Mouse (Mus musculus) forebrain, embryonic 14.5 days (tissue): Measurements from ENCODE around the gene Gm20388. TPM values are rescaled to one million over a fixed set of nuclear protein-coding genes. Genes with fewer than 3 reads are reported as not detected.
A peak's percentile ranks its signal among the peaks of the same experiment; 100 is the strongest.

Experiments
- ATAC-seq: fragments of 200-750 bp; cut with Nextera tagmentation; 2 replicates; pipeline ENCODE4 v1.8.0; 2017; ENCODE audit warnings: mild to moderate bottlenecking, moderate library complexity
- DNase-seq: peaks from one replicate; pipeline ENCODE4 v3.0.0-alpha.2; 2015; ENCODE audit warnings: low spot score
- H3K27ac ChIP-seq: fragments of 300-500 bp; sonication (generic); 2 replicates; pipeline ENCODE4 v1.5.1; 2014; ENCODE audit warnings: low read depth, mild to moderate bottlenecking, control low read depth, low read length, moderate library complexity
- H3K27me3 ChIP-seq: fragments of 300-500 bp; sonication (generic); replicated peaks from 2 replicates; pipeline ENCODE4 v1.6.1; 2014; ENCODE audit warnings: low read length, control low read depth, mixed read lengths; ENCODE audit not compliant: control insufficient read depth, insufficient read depth
- H3K36me3 ChIP-seq: fragments of 300-500 bp; sonication (generic); 2 replicates; pipeline ENCODE4 v1.6.1; 2014; ENCODE audit warnings: low read length, control low read depth; ENCODE audit not compliant: control insufficient read depth, insufficient read depth
- H3K4me1 ChIP-seq: fragments of 300-500 bp; sonication (generic); 2 replicates; pipeline ENCODE4 v1.6.1; 2014; ENCODE audit warnings: antibody characterized with exemption, low read length, control low read depth; ENCODE audit not compliant: control insufficient read depth, insufficient read depth
- H3K4me2 ChIP-seq: fragments of 300-500 bp; sonication (generic); 2 replicates; pipeline ENCODE4 v1.6.1; 2014; ENCODE audit warnings: mild to moderate bottlenecking, control low read depth, low read length
- H3K4me3 ChIP-seq: fragments of 300-500 bp; sonication (generic); 2 replicates; pipeline ENCODE4 v1.5.1; 2014; ENCODE audit warnings: low read depth, low read length, control low read depth
- H3K9ac ChIP-seq: fragments of 300-500 bp; sonication (generic); 2 replicates; pipeline ENCODE4 v1.6.1; 2014; ENCODE audit warnings: mild to moderate bottlenecking, low read length, control low read depth, moderate library complexity
- H3K9me3 ChIP-seq: fragments of 300-500 bp; sonication (generic); replicated peaks from 2 replicates; pipeline ENCODE4 v1.6.1; 2016; ENCODE audit warnings: low read length, control low read depth, mixed read lengths; ENCODE audit not compliant: control insufficient read depth
- WGBS: fragments of 180-500 bp; shearing (Covaris S2); extraction: QIAGEN DNeasy Blood & Tissue Kit; methylation state at CpG from one replicate; pipeline ENCODE4 v1.1.7; 2014; 5-methylcytosine and 5-hydroxymethylcytosine counted together
- polyA plus RNA-seq: library from polyadenylated mRNA; unstranded; fragments of >200 nt; fragmentation: Nextera tagmentation; extraction: Ambion mirVana; gene quantifications from 2 replicates; pipeline ENCODE4 v1.2.1, GENCODE M21; 2014

Gm20388 gene
- polyA plus RNA-seq, 1 experiment from 2014 or later = 7.4 TPM

DNA sequence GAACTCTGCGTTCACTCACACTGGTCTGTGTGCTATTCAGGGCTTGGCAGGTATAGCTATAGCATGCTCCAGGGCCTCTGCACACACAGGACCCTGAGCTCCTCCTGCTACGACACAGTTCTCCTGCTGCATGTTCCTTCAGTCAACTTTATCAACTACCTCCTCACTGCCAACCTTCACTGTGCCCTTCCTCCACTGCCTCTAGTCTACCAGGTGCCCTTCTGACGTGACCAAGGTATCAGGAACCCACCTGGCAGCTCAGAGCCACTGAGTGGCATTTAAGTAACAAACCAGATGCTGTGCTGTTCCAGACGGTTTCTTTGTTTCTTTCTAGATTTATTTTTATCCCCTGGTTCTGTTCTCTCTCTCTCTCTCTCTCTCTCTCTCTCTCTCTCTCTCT, 2796.5 kb downstream of the Gm20388 start:
- Histone ChIP-seq H3K4me2 (no peak overlapping the region), H3K9me3 (no peaks in the 10 kb centered on the region), H3K9ac (no peak overlapping the region), H3K4me3 (no peak overlapping the region), H3K27ac (no peak overlapping the region), H3K27me3 (no peaks in the 10 kb centered on the region), H3K4me1 (peaks cover 9% of the 10 kb centered on the region), H3K36me3 (no peaks in the 10 kb centered on the region)
- 55% methylated on average over 4 of the region's 4 CpGs for WGBS
- DNase-seq (no peak), ATAC-seq (no peak)

DNA sequence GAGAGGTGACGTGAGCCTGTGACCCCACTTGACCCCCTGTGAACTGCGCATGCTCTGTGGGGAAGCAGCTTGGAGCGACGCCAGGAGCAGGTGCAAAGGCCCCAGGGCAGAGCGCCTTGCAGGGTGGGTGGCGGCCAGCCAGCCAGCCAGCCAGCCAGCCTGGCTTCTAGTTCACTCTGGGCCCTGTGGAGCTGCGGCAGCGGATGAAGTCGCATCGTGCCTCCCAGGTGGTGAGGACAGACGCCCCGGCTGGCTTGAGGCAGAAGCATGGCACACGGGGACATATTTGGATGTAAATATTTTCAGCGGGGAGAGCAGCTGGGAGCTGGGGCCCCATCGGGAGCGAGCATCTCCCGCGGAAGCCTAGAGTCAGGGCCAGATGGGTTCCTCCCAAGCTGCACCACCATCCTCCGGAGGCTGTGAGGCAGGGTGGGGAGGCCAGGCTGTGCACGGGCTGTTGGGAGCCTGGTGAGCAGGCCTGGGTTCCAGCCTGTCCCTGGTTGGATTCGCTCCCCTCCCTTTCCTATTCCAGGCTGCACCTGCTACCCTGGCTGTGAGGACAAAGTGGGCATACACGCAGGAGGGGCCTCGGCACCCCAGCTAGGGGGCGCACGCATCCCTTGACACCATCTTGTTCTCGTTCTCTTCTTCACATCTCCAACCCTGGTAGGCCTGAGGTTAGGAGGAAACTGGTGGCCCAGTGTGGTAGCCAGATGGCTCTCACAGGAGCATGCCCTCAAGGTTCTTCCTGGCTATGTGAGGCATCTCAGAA, 2798.9 kb downstream of the Gm20388 start:
- no peak overlapping the region for H3K4me2 ChIP-seq
- peak overlapping the region; percentile 57; the same call in 1 of the 2 replicates for H3K27ac ChIP-seq
- H3K4me1 ChIP-seq = peaks cover 9% of the 10 kb centered on the region
- ATAC-seq = peak; percentile 90
- no peak overlapping the region for H3K4me3 ChIP-seq
- DNase-seq = peak; percentile 79
- 31% methylated on average over 26 of the region's 26 CpGs for WGBS
- H3K9ac ChIP-seq = no peak overlapping the region
- no peaks in the 10 kb centered on the region for H3K36me3 ChIP-seq
- H3K9me3 ChIP-seq = no peaks in the 10 kb centered on the region
- no peaks in the 10 kb centered on the region for H3K27me3 ChIP-seq

DNA sequence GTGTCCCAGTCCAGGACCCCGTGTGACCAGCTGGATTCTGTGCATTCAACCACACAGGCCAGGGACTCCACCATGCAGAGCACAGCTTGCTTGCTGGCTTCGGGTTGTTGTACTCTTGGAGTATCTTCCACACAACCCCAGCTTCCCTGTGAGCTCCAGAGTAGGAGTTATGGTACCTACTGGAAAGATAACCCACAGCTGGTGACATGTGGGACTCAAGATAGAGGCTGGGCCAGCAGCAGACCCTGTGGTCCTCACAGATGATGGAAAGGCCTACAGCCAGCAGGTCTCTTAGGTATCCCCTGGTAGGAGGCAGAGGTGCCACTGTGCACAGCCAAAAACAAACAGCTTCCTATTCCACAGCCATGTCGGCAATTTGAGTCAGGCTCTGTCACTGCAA, 2800.8 kb downstream of the Gm20388 start:
- Histone ChIP-seq H3K9me3 (no peaks in the 10 kb centered on the region), H3K9ac (no peak overlapping the region), H3K27me3 (no peaks in the 10 kb centered on the region), H3K4me2 (no peak overlapping the region), H3K36me3 (no peaks in the 10 kb centered on the region), H3K4me3 (no peak overlapping the region), H3K27ac (no peak overlapping the region), H3K4me1 (peaks cover 4% of the 10 kb centered on the region)
- WGBS = 82% methylated on average over 3 of the region's 3 CpGs
- no peak for ATAC-seq
- DNase-seq = no peak

DNA sequence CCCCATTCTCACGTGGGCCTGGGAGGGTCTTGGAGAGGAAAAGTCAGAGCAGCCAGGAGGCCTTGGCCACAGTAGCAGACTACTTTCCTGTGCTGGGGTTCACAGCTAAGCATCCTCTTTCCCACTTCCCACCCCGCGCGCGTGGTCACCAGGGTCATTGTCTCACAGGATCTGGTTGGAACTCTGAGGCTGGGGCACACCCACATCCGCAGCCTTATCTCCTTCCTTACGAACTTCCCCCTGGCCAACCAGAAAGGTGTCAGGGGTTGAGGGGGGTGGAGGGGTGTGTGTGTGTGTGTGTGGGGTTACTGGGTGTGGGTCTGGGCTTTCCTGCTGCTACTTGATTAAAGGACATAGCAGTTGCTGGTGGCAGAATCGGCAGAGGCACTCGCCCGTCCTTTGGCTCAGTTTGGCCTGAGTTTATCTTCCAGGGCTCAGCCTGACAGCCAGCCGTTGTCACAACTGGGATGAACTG, 2801.3 kb downstream of the Gm20388 start:
- no peak overlapping the region for H3K4me2 ChIP-seq
- H3K27me3 ChIP-seq = no peaks in the 10 kb centered on the region
- 78% methylated on average over 11 of the region's 11 CpGs for WGBS

DNA sequence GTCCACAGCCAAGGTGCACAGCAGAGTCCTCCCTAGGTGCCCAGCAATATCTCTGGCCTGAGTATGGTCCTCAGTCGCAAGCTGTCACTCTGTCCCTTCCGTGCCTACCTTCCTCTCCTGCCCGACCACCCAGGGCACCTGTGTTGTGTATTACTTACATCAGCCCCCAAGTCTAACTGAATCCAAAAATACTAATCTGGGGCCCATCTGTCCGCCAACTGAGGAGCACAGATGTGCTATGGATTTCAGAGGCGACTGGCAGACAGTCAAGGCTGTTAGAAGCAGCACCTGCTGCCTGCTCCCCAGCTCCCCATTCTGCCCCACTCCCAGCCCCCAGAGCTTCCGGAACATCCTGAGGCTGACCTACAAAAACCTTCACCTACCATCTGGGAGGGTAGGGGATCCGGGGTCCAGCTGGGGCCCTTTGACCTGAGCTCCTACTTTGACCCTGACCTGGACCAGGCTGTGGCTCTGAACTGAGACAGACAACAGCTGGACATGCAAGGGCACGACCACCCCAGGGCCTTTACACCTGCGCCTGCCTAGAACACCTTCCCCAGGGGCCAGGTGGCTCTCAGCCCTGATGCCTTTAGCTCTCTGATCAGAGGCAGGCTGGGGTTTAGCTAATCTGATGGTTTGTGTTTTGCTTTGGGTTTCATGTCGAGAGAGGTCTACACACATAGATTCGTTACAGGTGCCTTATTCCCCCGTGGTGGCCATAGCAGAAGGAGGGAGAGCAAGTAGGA, 2801.9 kb downstream of the Gm20388 start:
- no peak for ATAC-seq
- peaks cover 4% of the 10 kb centered on the region for H3K4me1 ChIP-seq
- H3K4me2 ChIP-seq = no peak overlapping the region
- H3K4me3 ChIP-seq = no peak overlapping the region
- DNase-seq = peak; percentile 39
- no peaks in the 10 kb centered on the region for H3K9me3 ChIP-seq
- no peaks in the 10 kb centered on the region for H3K27me3 ChIP-seq
- H3K27ac ChIP-seq = no peak overlapping the region
- no peaks in the 10 kb centered on the region for H3K36me3 ChIP-seq
- H3K9ac ChIP-seq = no peak overlapping the region
- WGBS = 70% methylated on average over 12 of the region's 12 CpGs

More for the DNA sequence above, 2801.3 kb downstream of the Gm20388 start:
- no peak overlapping the region for H3K27ac ChIP-seq
- H3K9me3 ChIP-seq = no peaks in the 10 kb centered on the region
- ATAC-seq = no peak
- H3K9ac ChIP-seq = no peak overlapping the region
- no peak for DNase-seq
- H3K36me3 ChIP-seq = no peaks in the 10 kb centered on the region
- peaks cover 4% of the 10 kb centered on the region for H3K4me1 ChIP-seq
- H3K4me3 ChIP-seq = no peak overlapping the region

DNA sequence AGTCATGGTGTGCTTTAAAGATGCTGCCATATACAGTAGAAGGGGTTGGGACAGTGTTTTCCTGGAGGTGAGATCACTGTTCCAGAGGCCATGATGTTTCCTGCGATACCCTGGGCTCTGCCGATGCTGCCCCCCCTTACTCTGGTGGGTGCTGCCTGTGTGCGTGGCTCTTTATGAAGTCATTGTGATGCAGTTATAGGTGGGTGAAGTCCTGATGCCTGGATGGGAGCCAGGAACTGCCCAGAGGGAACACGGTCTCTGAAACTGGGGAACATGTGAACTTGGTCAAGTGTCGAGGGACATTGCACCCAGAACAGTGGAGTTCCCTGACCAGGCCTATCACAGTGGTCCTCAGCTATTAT, 2802.5 kb downstream of the Gm20388 start:
- Histone ChIP-seq H3K27me3 (no peaks in the 10 kb centered on the region), H3K4me1 (peaks cover 4% of the 10 kb centered on the region), H3K9ac (no peak overlapping the region), H3K9me3 (no peaks in the 10 kb centered on the region), H3K4me3 (no peak overlapping the region), H3K36me3 (no peaks in the 10 kb centered on the region), H3K4me2 (no peak overlapping the region), H3K27ac (no peak overlapping the region)
- WGBS = 89% methylated on average over 5 of the region's 5 CpGs
- ATAC-seq (no peak), DNase-seq (no peak)

DNA sequence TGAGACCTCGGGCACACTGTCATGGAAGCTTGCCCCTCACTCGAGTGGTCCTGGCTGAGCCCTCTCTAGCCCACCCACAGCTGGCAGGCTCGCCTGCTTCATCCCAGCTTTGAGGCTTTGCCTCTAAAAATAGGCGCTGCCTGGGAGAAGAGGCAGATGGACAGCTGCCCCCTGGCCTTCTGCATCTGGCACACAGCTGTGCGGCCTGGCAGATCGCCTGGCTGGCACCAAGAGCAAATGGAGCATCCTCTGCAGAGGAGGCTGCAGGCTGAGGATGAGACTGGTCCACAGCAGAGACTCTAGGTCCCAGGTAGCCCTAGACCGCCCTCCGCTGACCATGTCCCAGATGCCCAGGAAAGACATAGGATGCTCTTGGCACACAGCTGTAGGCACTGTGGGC, 2805.9 kb downstream of the Gm20388 start:
- Histone ChIP-seq H3K4me1 (peaks cover 16% of the 10 kb centered on the region), H3K36me3 (no peaks in the 10 kb centered on the region), H3K4me3 (no peak overlapping the region), H3K9ac (no peak overlapping the region), H3K9me3 (no peaks in the 10 kb centered on the region), H3K27ac (no peak overlapping the region), H3K4me2 (no peak overlapping the region), H3K27me3 (no peaks in the 10 kb centered on the region)
- DNase-seq = no peak
- 80% methylated on average over 8 of the region's 8 CpGs for WGBS
- ATAC-seq = no peak

DNA sequence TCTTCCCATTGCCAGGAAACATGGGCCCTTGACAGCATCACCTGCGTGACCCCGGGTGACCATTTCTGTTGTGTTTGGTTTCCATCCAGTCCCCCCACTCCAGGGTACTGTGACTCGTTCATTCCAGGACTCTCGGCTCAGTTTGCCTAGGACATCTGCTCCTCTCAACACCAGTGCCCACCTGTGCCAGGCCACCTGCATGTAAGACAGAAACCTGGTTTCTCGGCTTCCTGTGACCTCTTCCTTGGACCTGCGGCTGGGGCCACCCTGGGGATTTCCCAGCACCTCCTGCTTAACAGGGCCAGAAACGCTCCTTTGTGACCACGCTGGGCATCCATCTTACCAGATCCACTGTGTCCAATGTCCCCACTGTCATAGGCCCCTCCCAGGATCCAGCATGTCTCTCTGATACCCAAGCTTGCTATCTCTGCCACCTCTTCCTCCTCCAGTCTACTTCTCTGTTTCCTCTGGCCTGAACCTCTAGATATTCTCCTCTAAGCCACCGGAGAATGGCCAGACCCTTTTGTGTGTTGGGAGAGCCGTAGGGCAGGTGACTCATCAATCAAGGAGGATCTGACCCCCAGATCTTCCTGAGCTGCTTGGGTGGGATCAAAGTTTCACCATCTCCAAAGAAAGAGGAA, 2807.3 kb downstream of the Gm20388 start:
- Histone ChIP-seq H3K27ac (no peak overlapping the region), H3K9ac (no peak overlapping the region), H3K9me3 (no peaks in the 10 kb centered on the region), H3K4me2 (no peak overlapping the region), H3K36me3 (no peaks in the 10 kb centered on the region), H3K27me3 (no peaks in the 10 kb centered on the region), H3K4me1 (peaks cover 16% of the 10 kb centered on the region), H3K4me3 (no peak overlapping the region)
- ATAC-seq = no peak
- no peak for DNase-seq
- 88% methylated on average over 10 of the region's 10 CpGs for WGBS
